Mouse (Mus musculus) megakaryocyte-erythroid progenitor cell, adult 5 weeks (primary cell): ENCODE measurements around the gene Myo1b. TPM values are rescaled to one million over a fixed set of nuclear protein-coding genes. Genes with fewer than 3 reads are reported as not detected.

ENCODE experiments used
- polyA plus RNA-seq: library from polyadenylated mRNA; stranded (reverse); fragments of >175 nt; gene quantifications from 2 replicates; pipeline ENCODE4 v1.2.3, GENCODE M21; 2012

Gene Myo1b
- polyA plus RNA-seq, result 1.00 and 1.3 TPM in 2 replicates

GRCm38 (mm10) chr1:51915576-51916156 lies at the start of gene Myo1b:
TSS of gene Myo1b (minus strand) at chr1:51916071.

Other genes starting within 250 kb of the Myo1b start
- gene Stat4, start 71.1 kb upstream of the Myo1b start, polyA plus RNA-seq, result 0.54 and 1.2 TPM in 2 replicates
- gene Stat1, start 203.4 kb upstream of the Myo1b start, polyA plus RNA-seq, result 17.1 and 18.9 TPM in 2 replicates